Mouse (Mus musculus): ENCODE measurements around the gene Tnni2. TPM values are rescaled to one million over a fixed set of nuclear protein-coding genes. Genes with fewer than 3 reads are reported as not detected.

Gene Tnni2
- polyA plus RNA-seq (2014; fragmentation: Illumina TruSeq; extraction: RNeasy Lipid Tissue Mini Kit (QIAGEN cat#74804); ENCODE audit: low read depth, low replicate concordance), result not detected

DNA sequence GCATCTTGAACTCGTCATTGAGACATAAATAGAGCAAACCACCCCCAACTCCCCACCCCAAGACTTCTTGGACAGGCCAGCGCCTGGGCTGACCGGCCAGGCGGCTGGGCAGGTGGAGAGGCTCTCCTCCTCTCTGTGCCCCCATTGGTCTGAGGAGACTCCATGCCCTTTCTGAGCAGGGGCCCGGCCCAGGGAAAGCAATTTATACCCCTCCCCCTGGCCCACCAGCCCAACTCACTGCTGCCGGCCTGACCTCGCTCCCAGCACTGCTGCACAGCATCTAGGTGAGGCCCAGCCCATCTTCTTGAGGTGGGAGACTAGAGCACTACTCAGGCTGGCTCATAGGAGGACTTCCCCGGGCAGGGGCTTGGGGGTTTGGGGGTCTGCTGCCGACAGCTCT is at the start of gene Tnni2:
TSS of gene Tnni2 (plus strand) at position 224 of the 400 bp plus-strand sequence.

GRCm38 (mm10) chr7:142434137-142434865 is 7.3 kb upstream of the Tnni2 start, which contains the start of gene Syt8:
Syt8 (plus strand) TSS chr7:142434850.

DNA sequence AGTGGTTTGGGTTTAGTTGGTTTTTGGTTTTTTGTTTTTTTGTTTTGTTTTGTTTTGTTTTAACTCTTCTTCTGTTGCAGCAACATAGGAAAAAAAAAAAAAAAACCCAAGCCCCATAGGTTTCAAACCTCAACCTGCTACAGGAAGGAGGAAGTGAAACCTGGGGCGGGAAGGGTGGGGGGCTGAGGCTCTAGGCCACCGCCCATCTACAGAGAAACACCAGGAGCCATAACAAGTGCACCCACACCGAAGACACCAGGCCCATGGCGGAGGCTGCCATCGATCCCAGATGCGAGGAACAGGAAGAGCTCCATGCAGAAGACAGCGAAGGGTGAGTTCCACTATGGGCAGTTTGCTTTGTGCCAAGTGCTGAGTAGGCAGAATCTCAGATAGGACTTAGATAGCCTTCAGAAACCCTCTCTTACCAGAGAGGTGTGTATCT is 19.0 kb downstream of the Tnni2 start, which contains the start of gene Lsp1:
TSS of gene Lsp1 (plus strand) at position 174 of the 442 bp plus-strand sequence.

Other genes with a start within 250 kb of the Tnni2 start
- not detected for gene Krtap5-3, start 240.4 kb upstream of the Tnni2 start, polyA plus RNA-seq (2014; fragmentation: Illumina TruSeq; extraction: RNeasy Lipid Tissue Mini Kit (QIAGEN cat#74804); ENCODE audit: low read depth, low replicate concordance)
- not detected for gene Gm7579, start 229.9 kb upstream of the Tnni2 start, polyA plus RNA-seq (2014; fragmentation: Illumina TruSeq; extraction: RNeasy Lipid Tissue Mini Kit (QIAGEN cat#74804); ENCODE audit: low read depth, low replicate concordance)
- not detected for gene Krtap5-5, start 211.8 kb upstream of the Tnni2 start, polyA plus RNA-seq (2014; fragmentation: Illumina TruSeq; extraction: RNeasy Lipid Tissue Mini Kit (QIAGEN cat#74804); ENCODE audit: low read depth, low replicate concordance)
- gene Gm40460, start 200.7 kb upstream of the Tnni2 start, polyA plus RNA-seq (2014; fragmentation: Illumina TruSeq; extraction: RNeasy Lipid Tissue Mini Kit (QIAGEN cat#74804); ENCODE audit: low read depth, low replicate concordance), result not detected
- gene Gm2431, start 183.5 kb upstream of the Tnni2 start, polyA plus RNA-seq (2014; fragmentation: Illumina TruSeq; extraction: RNeasy Lipid Tissue Mini Kit (QIAGEN cat#74804); ENCODE audit: low read depth, low replicate concordance), result not detected
- gene Gm4559, start 167.4 kb upstream of the Tnni2 start, polyA plus RNA-seq (2014; fragmentation: Illumina TruSeq; extraction: RNeasy Lipid Tissue Mini Kit (QIAGEN cat#74804); ENCODE audit: low read depth, low replicate concordance), result not detected
- not detected for gene Krtap5-1, start 144.7 kb upstream of the Tnni2 start, polyA plus RNA-seq (2014; fragmentation: Illumina TruSeq; extraction: RNeasy Lipid Tissue Mini Kit (QIAGEN cat#74804); ENCODE audit: low read depth, low replicate concordance)
- not detected for gene Krtap5-4, start 138.3 kb upstream of the Tnni2 start, polyA plus RNA-seq (2014; fragmentation: Illumina TruSeq; extraction: RNeasy Lipid Tissue Mini Kit (QIAGEN cat#74804); ENCODE audit: low read depth, low replicate concordance)
- not detected for gene Ifitm10, start 68.1 kb upstream of the Tnni2 start, polyA plus RNA-seq (2014; fragmentation: Illumina TruSeq; extraction: RNeasy Lipid Tissue Mini Kit (QIAGEN cat#74804); ENCODE audit: low read depth, low replicate concordance)
- 33.5 TPM for gene Gm49369, start 59.1 kb upstream of the Tnni2 start, polyA plus RNA-seq (2014; fragmentation: Illumina TruSeq; extraction: RNeasy Lipid Tissue Mini Kit (QIAGEN cat#74804); ENCODE audit: low read depth, low replicate concordance)
- gene Ctsd, start 53.8 kb upstream of the Tnni2 start, polyA plus RNA-seq (2014; fragmentation: Illumina TruSeq; extraction: RNeasy Lipid Tissue Mini Kit (QIAGEN cat#74804); ENCODE audit: low read depth, low replicate concordance), result 46.4 TPM
- gene Syt8, start 7.0 kb upstream of the Tnni2 start, polyA plus RNA-seq (2014; fragmentation: Illumina TruSeq; extraction: RNeasy Lipid Tissue Mini Kit (QIAGEN cat#74804); ENCODE audit: low read depth, low replicate concordance), result not detected
- 1.6 TPM for gene Lsp1, start 19.0 kb downstream of the Tnni2 start, polyA plus RNA-seq (2014; fragmentation: Illumina TruSeq; extraction: RNeasy Lipid Tissue Mini Kit (QIAGEN cat#74804); ENCODE audit: low read depth, low replicate concordance)
- not detected for gene Tnnt3, start 57.0 kb downstream of the Tnni2 start, polyA plus RNA-seq (2014; fragmentation: Illumina TruSeq; extraction: RNeasy Lipid Tissue Mini Kit (QIAGEN cat#74804); ENCODE audit: low read depth, low replicate concordance)
- gene Mrpl23, start 90.9 kb downstream of the Tnni2 start, polyA plus RNA-seq (2014; fragmentation: Illumina TruSeq; extraction: RNeasy Lipid Tissue Mini Kit (QIAGEN cat#74804); ENCODE audit: low read depth, low replicate concordance), result 1.1 TPM
- 42.0 TPM for gene Igf2, start 225.0 kb downstream of the Tnni2 start, polyA plus RNA-seq (2014; fragmentation: Illumina TruSeq; extraction: RNeasy Lipid Tissue Mini Kit (QIAGEN cat#74804); ENCODE audit: low read depth, low replicate concordance)
- not detected for gene Gm49394, start 228.1 kb downstream of the Tnni2 start, polyA plus RNA-seq (2014; fragmentation: Illumina TruSeq; extraction: RNeasy Lipid Tissue Mini Kit (QIAGEN cat#74804); ENCODE audit: low read depth, low replicate concordance)